Mouse (Mus musculus): ENCODE results near the gene Galm.

DNA sequence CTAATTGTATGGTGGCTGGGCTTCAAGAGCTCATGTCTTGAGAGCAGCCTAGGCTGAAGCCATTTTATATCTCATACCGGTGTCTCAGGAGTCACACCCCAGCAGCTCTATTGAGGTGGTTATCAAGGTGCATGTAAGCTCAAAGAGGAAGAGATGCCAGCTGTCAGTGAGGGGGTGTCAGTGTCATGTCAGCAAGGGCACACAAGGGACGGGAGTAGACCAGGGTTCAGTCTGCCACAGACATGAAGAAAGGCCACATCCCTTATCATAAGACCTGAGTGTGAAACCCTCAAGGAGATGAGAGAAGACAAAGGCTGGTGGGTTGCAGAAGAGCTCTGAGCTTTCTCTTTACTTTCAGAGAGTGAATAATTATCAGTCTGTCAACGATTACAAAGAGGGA, 46.9 kb downstream of the Galm start:
- TF ChIP-seq CTCF (IDR thresholded peaks at IDR 0.05; ENCODE audit: low read depth) (no peak), EP300 (IDR thresholded peaks at IDR 0.05; ENCODE audit: low read depth) (no peak)
